Mouse (Mus musculus): ENCODE results near the gene Rnf130.

- TF ChIP-seq CTCF (IDR thresholded peaks at IDR 0.05; ENCODE audit: control insufficient read depth, insufficient read depth, insufficient read length) (no peak), MAX (IDR thresholded peaks at IDR 0.05) (no peak)
These were observed 80.9 kb downstream of the Rnf130 start for GRCm38 (mm10) chr11:50106024-50106423.
